Mouse (Mus musculus) heart, adult 2 months (tissue): Measurements from ENCODE around the gene Nobox. TPM values are rescaled to one million over a fixed set of nuclear protein-coding genes. Genes with fewer than 3 reads are reported as not detected.

Source experiments
- DNase-seq, 2 experiments: peaks; one replicate each; pipeline ENCODE4 v3.0.0; 2021
- H3K27ac ChIP-seq: fragments of 200-600 bp; 2 replicates; pipeline ENCODE4 v1.8.1; 2022
- H3K27me3 ChIP-seq: fragments of 200-500 bp; 2 replicates; pipeline ENCODE4 v1.6.1; 2012; ENCODE audit warnings: mild to moderate bottlenecking, low read length, inconsistent platforms, mixed read lengths; ENCODE audit not compliant: control insufficient read depth, insufficient read depth
- H3K36me3 ChIP-seq: fragments of 200-500 bp; 2 replicates; pipeline ENCODE4 v1.6.1; 2012; ENCODE audit warnings: low read length, inconsistent platforms; ENCODE audit not compliant: control insufficient read depth, insufficient read depth
- H3K4me1 ChIP-seq: fragments of 200-500 bp; 2 replicates; pipeline ENCODE4 v1.6.1; 2011; ENCODE audit warnings: low read length; ENCODE audit not compliant: control insufficient read depth, insufficient read depth
- H3K4me3 ChIP-seq: fragments of 200-600 bp; 2 replicates; pipeline ENCODE4 v1.8.1; 2022
- H3K79me2 ChIP-seq: fragments of 200-500 bp; replicated peaks from 2 replicates; pipeline ENCODE4 v1.6.1; 2012; ENCODE audit warnings: mild to moderate bottlenecking, inconsistent platforms, low read length, moderate library complexity, mixed read lengths; ENCODE audit not compliant: control insufficient read depth, insufficient read depth
- H3K9ac ChIP-seq: fragments of 200-500 bp; 2 replicates; pipeline ENCODE4 v1.6.1; 2012; ENCODE audit warnings: low read depth, mild to moderate bottlenecking, control low read depth, inconsistent platforms, low read length, mixed read lengths
- CTCF ChIP-seq: fragments of 200-600 bp; IDR thresholded peaks from 2 replicates; pipeline ENCODE4 v1.8.1; 2022; ENCODE audit warnings: antibody characterized with exemption, mild to moderate bottlenecking, moderate library complexity
- EP300 ChIP-seq: fragments of 200-500 bp; IDR thresholded peaks from 2 replicates; pipeline ENCODE4 v1.6.1; 2011; ENCODE audit warnings: low read depth, low read length, control low read depth; ENCODE audit not compliant: insufficient read depth
- POLR2A ChIP-seq: fragments of 200-500 bp; IDR thresholded peaks from 2 replicates; pipeline ENCODE4 v1.6.1; 2011; ENCODE audit warnings: mild to moderate bottlenecking, low read depth, low read length, control low read depth; ENCODE audit not compliant: insufficient read depth
- WGBS: fragments of 180-500 bp; shearing (Covaris S2); methylation state at CpG from one replicate; pipeline ENCODE4 v1.1.7; 2018; 5-methylcytosine and 5-hydroxymethylcytosine counted together
- intact Hi-C: fragments of 180-260 bp; cut with DNase I; formaldehyde crosslinking; loops from one replicate; pipeline ENCODE4 v1.15.1; 2025
- polyA plus RNA-seq: library from polyadenylated mRNA; depleted of rRNA; stranded (reverse); fragments of >200 nt; gene quantifications from 2 replicates; pipeline ENCODE4 v1.2.3, GENCODE M21; 2012
- total RNA-seq, 2 experiments: library from RNA; stranded (reverse); gene quantifications; 2 replicates each; pipeline ENCODE4 v1.2.3; 2021

The Nobox gene
- total and polyA plus RNA-seq, 3 experiments: not detected

GRCm38 (mm10) chr6:43292471-43293076, 16.8 kb downstream of the Nobox start:
- Histone ChIP-seq H3K79me2 (no peaks in the 10 kb centered on the region), H3K9ac (no peak overlapping the region), H3K4me3 (no peak overlapping the region), H3K27ac (no peak overlapping the region), H3K4me1 (peaks cover 4% of the 10 kb centered on the region), H3K27me3 (no peaks in the 10 kb centered on the region), H3K36me3 (no peaks in the 10 kb centered on the region; the same call in 1 of the 2 replicates)
- DNase-seq: no peak
- TF ChIP-seq CTCF (no peak), EP300 (no peak), POLR2A (no peak)
- intact Hi-C loops: no loop called here
- WGBS: 37% methylated on average over 6 of the region's 6 CpGs

- H3K9ac ChIP-seq: no peak overlapping the region
- no peak overlapping the region for H3K4me3 ChIP-seq
- 61% methylated on average over 3 of the region's 3 CpGs for WGBS
- intact Hi-C loops: no loop called here
- no peaks in the 10 kb centered on the region; the same call in 1 of the 2 replicates for H3K36me3 ChIP-seq
- peaks cover 4% of the 10 kb centered on the region for H3K4me1 ChIP-seq
- no peaks in the 10 kb centered on the region for H3K79me2 ChIP-seq
- no peak overlapping the region for H3K27ac ChIP-seq
- H3K27me3 ChIP-seq: no peaks in the 10 kb centered on the region
- DNase-seq: no peak
- TF ChIP-seq EP300: no peak
- TF ChIP-seq POLR2A: no peak
- TF ChIP-seq CTCF: no peak
Observed at GRCm38 (mm10) chr6:43292041-43292440, 17.3 kb downstream of the Nobox start.

DNA sequence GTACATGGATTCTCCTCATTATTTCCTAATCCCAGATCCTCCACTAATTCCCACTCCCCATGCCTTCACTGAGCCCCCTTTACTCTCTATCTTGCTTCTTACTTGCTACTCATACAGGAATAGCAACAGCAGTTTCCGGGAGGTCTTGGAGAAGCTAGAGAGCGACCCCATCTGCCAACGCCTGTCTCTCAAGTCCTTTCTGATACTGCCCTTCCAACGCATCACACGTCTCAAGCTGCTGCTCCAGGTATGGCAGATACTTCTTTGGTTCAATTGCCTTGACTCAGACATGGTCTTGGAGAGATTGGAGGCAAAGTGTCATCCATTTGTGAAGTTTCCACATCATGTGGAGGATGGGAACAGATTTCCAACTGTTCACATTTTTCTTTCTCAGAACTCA, 28.9 kb downstream of the Nobox start:
- H3K4me3 ChIP-seq: no peak overlapping the region
- H3K36me3 ChIP-seq: peaks cover 3% of the 10 kb centered on the region
- H3K79me2 ChIP-seq: no peaks in the 10 kb centered on the region
- H3K27me3 ChIP-seq: no peaks in the 10 kb centered on the region
- DNase-seq: no peak
- TF ChIP-seq EP300: no peak
- TF ChIP-seq POLR2A: no peak
- no peak for TF ChIP-seq CTCF
- H3K27ac ChIP-seq: no peak overlapping the region
- H3K9ac ChIP-seq: no peak overlapping the region
- H3K4me1 ChIP-seq: no peaks in the 10 kb centered on the region
- intact Hi-C loops: no loop called here
- 92% methylated on average over 5 of the region's 5 CpGs for WGBS

DNA sequence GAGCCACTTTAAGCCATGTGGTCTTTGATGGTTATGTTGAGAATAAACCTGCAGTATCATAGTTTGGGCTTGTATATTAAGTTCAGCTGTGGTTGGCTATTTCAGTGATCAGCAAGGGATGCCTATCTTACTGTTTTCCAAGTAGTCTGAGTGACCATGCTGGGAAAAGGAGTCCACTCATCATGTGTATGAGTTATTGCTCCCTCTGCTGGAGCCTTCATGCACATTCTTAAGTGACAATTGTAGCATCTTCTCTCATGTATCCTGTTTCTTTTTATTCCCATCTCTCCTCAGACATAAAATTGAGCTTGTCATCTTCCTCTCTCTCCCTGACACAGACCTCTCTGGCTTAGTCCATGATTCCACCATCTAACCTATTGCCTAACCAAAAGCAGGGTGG, 31.1 kb downstream of the Nobox start:
- no peak for TF ChIP-seq EP300
- TF ChIP-seq CTCF: peak; percentile 71
- Histone ChIP-seq H3K36me3 (peaks cover 3% of the 10 kb centered on the region), H3K9ac (no peak overlapping the region), H3K27ac (no peak overlapping the region), H3K27me3 (no peaks in the 10 kb centered on the region), H3K4me3 (no peak overlapping the region), H3K79me2 (no peaks in the 10 kb centered on the region), H3K4me1 (peaks cover 4% of the 10 kb centered on the region)
- intact Hi-C loops: loop anchor here (1.0 kb wide), 1 partner anchor 24 kb away; no protein-coding TSS in a partner anchor
- no peak for DNase-seq

GRCm38 (mm10) chr6:43274123-43274522, 35.2 kb downstream of the Nobox start:
- H3K27me3 ChIP-seq: no peaks in the 10 kb centered on the region
- no peak for DNase-seq
- H3K4me3 ChIP-seq: no peak overlapping the region
- H3K36me3 ChIP-seq: peaks cover 14% of the 10 kb centered on the region
- no peak overlapping the region for H3K9ac ChIP-seq
- intact Hi-C loops: no loop called here
- no peak for TF ChIP-seq CTCF
- TF ChIP-seq EP300: no peak
- TF ChIP-seq POLR2A: no peak
- peaks cover 5% of the 10 kb centered on the region for H3K4me1 ChIP-seq
- no peaks in the 10 kb centered on the region for H3K79me2 ChIP-seq
- no peak overlapping the region for H3K27ac ChIP-seq
- WGBS: 94% methylated on average over 4 of the region's 4 CpGs

DNA sequence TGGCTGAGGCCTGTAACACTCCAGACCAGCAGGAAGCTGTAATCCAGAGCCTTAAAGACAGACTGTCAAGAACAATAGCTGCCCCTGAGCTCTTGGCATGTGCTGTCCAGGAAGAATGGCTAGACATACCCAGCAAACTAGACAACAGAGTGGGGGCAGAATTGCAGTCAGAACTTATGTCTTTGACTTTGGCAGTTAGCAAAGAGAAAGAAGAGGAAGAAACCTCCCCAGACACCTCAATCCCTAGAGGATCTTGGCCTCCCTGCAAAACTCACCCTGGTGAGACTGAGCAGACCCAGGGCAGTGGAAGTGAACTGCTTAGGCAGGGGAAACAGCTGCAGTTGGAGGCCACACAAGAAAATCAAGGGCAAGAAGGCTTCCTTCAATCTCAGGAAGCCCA, 36.8 kb downstream of the Nobox start:
- intact Hi-C loops: no loop called here
- peaks cover 5% of the 10 kb centered on the region for H3K4me1 ChIP-seq
- H3K27ac ChIP-seq: peak overlapping the region; percentile 67
- no peak overlapping the region for H3K9ac ChIP-seq
- no peaks in the 10 kb centered on the region for H3K27me3 ChIP-seq
- no peaks in the 10 kb centered on the region for H3K79me2 ChIP-seq
- TF ChIP-seq CTCF: no peak
- no peak for TF ChIP-seq EP300
- no peak for TF ChIP-seq POLR2A
- H3K4me3 ChIP-seq: no peak overlapping the region
- DNase-seq: peak; percentile 26 to 30
- H3K36me3 ChIP-seq: peaks cover 14% of the 10 kb centered on the region
